Mouse (Mus musculus) midbrain, embryonic 11.5 days (tissue): Measurements from ENCODE around the gene P2rx3. TPM values are rescaled to one million over a fixed set of nuclear protein-coding genes. Genes with fewer than 3 reads are reported as not detected.
A peak's percentile ranks its signal among the peaks of the same experiment; 100 is the strongest.

Experiments
- ATAC-seq: fragments of 200-750 bp; cut with Nextera tagmentation; 2 replicates; pipeline ENCODE4 v1.8.0; 2017; ENCODE audit warnings: moderate TSS enrichment, moderate library complexity; ENCODE audit not compliant: low FRiP score
- DNase-seq: peaks from one replicate; pipeline ENCODE4 v3.0.0; 2015; ENCODE audit warnings: low spot score; ENCODE audit errors: missing footprints
- H3K27ac ChIP-seq: fragments of 300-500 bp; sonication (generic); 2 replicates; pipeline ENCODE4 v1.5.1; 2014; ENCODE audit warnings: low read depth, low read length
- H3K27me3 ChIP-seq: fragments of 300-500 bp; sonication (generic); 2 replicates; pipeline ENCODE4 v1.6.1; 2014; ENCODE audit warnings: mild to moderate bottlenecking, low read length, moderate library complexity, mixed read lengths; ENCODE audit not compliant: control insufficient read depth, insufficient read depth
- H3K36me3 ChIP-seq: fragments of 300-500 bp; sonication (generic); 2 replicates; pipeline ENCODE4 v1.6.1; 2014; ENCODE audit warnings: mild to moderate bottlenecking, low read length, moderate library complexity, mixed read lengths; ENCODE audit not compliant: control insufficient read depth, insufficient read depth
- H3K4me1 ChIP-seq: fragments of 300-500 bp; sonication (generic); 2 replicates; pipeline ENCODE4 v1.6.1; 2014; ENCODE audit warnings: low read length; ENCODE audit not compliant: control insufficient read depth, insufficient read depth
- H3K4me2 ChIP-seq: fragments of 300-500 bp; sonication (generic); 2 replicates; pipeline ENCODE4 v1.6.1; 2014; ENCODE audit warnings: mild to moderate bottlenecking, moderate library complexity
- H3K4me3 ChIP-seq: fragments of 300-500 bp; sonication (generic); 2 replicates; pipeline ENCODE4 v1.5.1; 2014; ENCODE audit warnings: low read depth, low read length
- H3K9ac ChIP-seq: fragments of 300-500 bp; sonication (generic); 2 replicates; pipeline ENCODE4 v1.6.1; 2014; ENCODE audit warnings: low read length
- H3K9me3 ChIP-seq: fragments of 300-500 bp; sonication (generic); 2 replicates; pipeline ENCODE4 v1.6.1; 2016; ENCODE audit warnings: low read length; ENCODE audit not compliant: control insufficient read depth
- WGBS: fragments of 180-500 bp; shearing (Covaris S2); extraction: QIAGEN DNeasy Blood & Tissue Kit; methylation state at CpG from one replicate; pipeline ENCODE4 v1.1.7; 2014; 5-methylcytosine and 5-hydroxymethylcytosine counted together
- polyA plus RNA-seq: library from polyadenylated mRNA; unstranded; fragments of >200 nt; fragmentation: Nextera tagmentation; extraction: Ambion mirVana; gene quantifications from 2 replicates; pipeline ENCODE4 v1.2.1, GENCODE M21; 2014

P2rx3 gene
- polyA plus RNA-seq, 1 experiment from 2014 or later, result 2.8 TPM

DNA sequence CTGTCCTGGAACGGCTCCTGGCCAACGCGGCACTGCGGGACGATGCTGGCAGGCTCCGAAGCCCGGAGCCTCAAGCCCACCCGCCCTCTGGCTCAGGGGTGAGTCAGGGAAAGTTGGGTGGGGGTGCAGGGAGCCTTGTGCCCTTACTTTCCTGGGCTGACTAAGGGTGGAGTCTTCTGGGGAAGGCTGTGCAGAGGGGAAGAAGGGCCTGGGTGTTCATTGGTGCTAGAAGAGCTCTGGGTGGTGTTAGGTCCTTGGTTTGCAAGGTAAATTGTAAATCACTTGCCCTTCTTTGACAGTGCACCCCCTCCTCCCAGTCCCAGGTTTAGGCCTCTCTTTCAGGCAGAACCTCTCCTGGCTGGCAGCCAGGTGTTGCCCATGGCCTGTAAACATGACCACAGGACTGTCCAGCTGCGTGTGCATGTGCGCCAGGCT lies 23.9 kb upstream of the P2rx3 start:
- Histone ChIP-seq H3K9me3 (no peaks in the 10 kb centered on the region), H3K36me3 (peaks cover 31% of the 10 kb centered on the region), H3K27ac (no peak overlapping the region), H3K4me2 (no peak overlapping the region), H3K9ac (no peak overlapping the region), H3K27me3 (no peaks in the 10 kb centered on the region), H3K4me3 (no peak overlapping the region), H3K4me1 (no peaks in the 10 kb centered on the region)
- ATAC-seq (no peak; the same call in 1 of the 2 replicates), DNase-seq (no peak)
- WGBS, result 48% methylated on average over 10 of the region's 10 CpGs

GRCm38 (mm10) chr2:85060591-85061060 lies 23.4 kb upstream of the P2rx3 start:
- no peak for DNase-seq
- ATAC-seq, result peak; percentile 47
- H3K4me2 ChIP-seq, result no peak overlapping the region
- no peak overlapping the region for H3K27ac ChIP-seq
- H3K4me1 ChIP-seq, result no peaks in the 10 kb centered on the region
- no peak overlapping the region for H3K9ac ChIP-seq
- no peak overlapping the region for H3K4me3 ChIP-seq
- 24% methylated on average over 11 of the region's 11 CpGs for WGBS
- peaks cover 34% of the 10 kb centered on the region for H3K36me3 ChIP-seq
- H3K27me3 ChIP-seq, result no peaks in the 10 kb centered on the region
- H3K9me3 ChIP-seq, result no peaks in the 10 kb centered on the region

DNA sequence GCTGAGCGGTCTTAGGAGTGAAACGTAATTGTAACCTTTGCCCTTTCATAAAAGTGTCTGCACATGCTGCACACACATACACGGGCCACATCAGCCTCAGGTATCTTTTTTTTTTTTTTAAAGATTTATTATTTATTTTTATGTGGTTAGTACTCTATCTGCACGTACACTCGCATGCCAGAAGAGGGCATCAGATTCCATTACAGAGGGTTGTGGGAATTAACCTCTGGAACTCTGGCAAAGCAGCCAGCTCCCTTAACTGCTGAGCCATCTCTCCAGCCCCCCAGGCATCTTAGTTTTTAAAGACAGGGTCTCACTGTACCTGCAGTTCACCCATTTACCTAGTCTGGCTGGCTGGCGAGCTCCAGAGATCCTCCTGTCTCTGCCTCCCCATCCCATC lies 22.4 kb upstream of the P2rx3 start:
- 94% methylated on average over 6 of the region's 6 CpGs for WGBS
- DNase-seq (no peak), ATAC-seq (no peak)
- Histone ChIP-seq H3K9me3 (no peaks in the 10 kb centered on the region), H3K4me1 (no peaks in the 10 kb centered on the region), H3K4me2 (no peak overlapping the region), H3K4me3 (no peak overlapping the region), H3K27me3 (no peaks in the 10 kb centered on the region), H3K9ac (no peak overlapping the region), H3K27ac (no peak overlapping the region), H3K36me3 (peaks cover 40% of the 10 kb centered on the region)

- WGBS, result 77% methylated on average over 5 of the region's 5 CpGs
- no peak overlapping the region for H3K4me2 ChIP-seq
- peaks cover 41% of the 10 kb centered on the region for H3K36me3 ChIP-seq
- no peaks in the 10 kb centered on the region for H3K27me3 ChIP-seq
- DNase-seq (no peak), ATAC-seq (no peak)
- H3K9me3 ChIP-seq, result no peaks in the 10 kb centered on the region
- H3K27ac ChIP-seq, result no peak overlapping the region
- no peak overlapping the region for H3K9ac ChIP-seq
- H3K4me3 ChIP-seq, result no peak overlapping the region
- H3K4me1 ChIP-seq, result no peaks in the 10 kb centered on the region
These were observed 19.4 kb upstream of the P2rx3 start for GRCm38 (mm10) chr2:85056711-85057110.

- H3K4me1 ChIP-seq, result peaks cover 24% of the 10 kb centered on the region
- ATAC-seq (no peak), DNase-seq (no peak)
- no peak overlapping the region for H3K4me3 ChIP-seq
- no peaks in the 10 kb centered on the region for H3K9me3 ChIP-seq
- no peaks in the 10 kb centered on the region for H3K27me3 ChIP-seq
- H3K27ac ChIP-seq, result no peak overlapping the region
- no peak overlapping the region for H3K4me2 ChIP-seq
- WGBS, result 86% methylated on average over 5 of the region's 5 CpGs
- H3K9ac ChIP-seq, result no peak overlapping the region
- peaks cover 25% of the 10 kb centered on the region for H3K36me3 ChIP-seq
These were observed 16.0 kb upstream of the P2rx3 start for GRCm38 (mm10) chr2:85053192-85053816.

DNA sequence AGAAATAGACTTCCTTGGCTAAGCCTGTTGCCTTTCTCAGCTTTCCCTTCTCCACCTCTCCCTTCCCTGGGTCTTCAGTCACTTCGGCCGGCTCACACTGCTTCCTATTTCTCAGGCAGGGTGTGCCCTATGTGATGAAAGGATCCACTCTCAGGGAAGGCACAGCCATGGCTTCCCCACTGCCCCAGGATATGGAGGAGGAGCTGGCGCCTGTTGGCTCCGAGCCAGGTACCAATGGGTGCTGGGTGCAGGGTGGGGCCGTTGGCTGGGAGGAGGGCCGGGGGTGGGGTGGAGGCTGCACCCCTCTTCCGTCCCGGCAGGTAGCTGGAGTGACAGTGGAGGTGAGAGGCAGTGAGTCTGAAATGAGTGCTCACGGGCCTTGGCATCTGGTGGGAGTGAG lies 13.5 kb upstream of the P2rx3 start:
- no peak for DNase-seq
- WGBS, result 65% methylated on average over 9 of the region's 9 CpGs
- H3K27ac ChIP-seq, result no peak overlapping the region; the same call in 1 of the 2 replicates
- H3K9ac ChIP-seq, result peak overlapping the region; percentile 38; the same call in 1 of the 2 replicates
- H3K4me1 ChIP-seq, result peaks cover 24% of the 10 kb centered on the region
- no peaks in the 10 kb centered on the region for H3K9me3 ChIP-seq
- no peaks in the 10 kb centered on the region for H3K27me3 ChIP-seq
- H3K4me2 ChIP-seq, result peak overlapping the region; percentile 69
- peak overlapping the region; percentile 19 for H3K4me3 ChIP-seq
- no peak for ATAC-seq
- peaks cover 17% of the 10 kb centered on the region for H3K36me3 ChIP-seq

- Histone ChIP-seq H3K4me2 (peak overlapping the region; percentile 69), H3K27ac (no peak overlapping the region; the same call in 1 of the 2 replicates), H3K27me3 (no peaks in the 10 kb centered on the region), H3K36me3 (peaks cover 18% of the 10 kb centered on the region), H3K9me3 (no peaks in the 10 kb centered on the region), H3K4me1 (peaks cover 24% of the 10 kb centered on the region), H3K4me3 (peak overlapping the region; percentile 19), H3K9ac (peak overlapping the region; percentile 49; the same call in 1 of the 2 replicates)
- WGBS, result 7% methylated on average over 10 of the region's 10 CpGs
- ATAC-seq (peak; percentile 50), DNase-seq (peak; percentile 91)
These were observed 12.9 kb upstream of the P2rx3 start for GRCm38 (mm10) chr2:85050001-85050634.

- Histone ChIP-seq H3K4me3 (peak overlapping the region; percentile 61), H3K27ac (no peak overlapping the region), H3K4me1 (peaks cover 24% of the 10 kb centered on the region), H3K4me2 (peak overlapping the region; percentile 69), H3K36me3 (peaks cover 15% of the 10 kb centered on the region; the same call in 1 of the 2 replicates), H3K9ac (peak overlapping the region; percentile 12; the same call in 1 of the 2 replicates), H3K27me3 (no peaks in the 10 kb centered on the region), H3K9me3 (no peaks in the 10 kb centered on the region)
- ATAC-seq, result no peak
- peak; percentile 85 for DNase-seq
- 68% methylated on average over 4 of the region's 4 CpGs for WGBS
These were observed 12.0 kb upstream of the P2rx3 start for GRCm38 (mm10) chr2:85049277-85049676.

DNA sequence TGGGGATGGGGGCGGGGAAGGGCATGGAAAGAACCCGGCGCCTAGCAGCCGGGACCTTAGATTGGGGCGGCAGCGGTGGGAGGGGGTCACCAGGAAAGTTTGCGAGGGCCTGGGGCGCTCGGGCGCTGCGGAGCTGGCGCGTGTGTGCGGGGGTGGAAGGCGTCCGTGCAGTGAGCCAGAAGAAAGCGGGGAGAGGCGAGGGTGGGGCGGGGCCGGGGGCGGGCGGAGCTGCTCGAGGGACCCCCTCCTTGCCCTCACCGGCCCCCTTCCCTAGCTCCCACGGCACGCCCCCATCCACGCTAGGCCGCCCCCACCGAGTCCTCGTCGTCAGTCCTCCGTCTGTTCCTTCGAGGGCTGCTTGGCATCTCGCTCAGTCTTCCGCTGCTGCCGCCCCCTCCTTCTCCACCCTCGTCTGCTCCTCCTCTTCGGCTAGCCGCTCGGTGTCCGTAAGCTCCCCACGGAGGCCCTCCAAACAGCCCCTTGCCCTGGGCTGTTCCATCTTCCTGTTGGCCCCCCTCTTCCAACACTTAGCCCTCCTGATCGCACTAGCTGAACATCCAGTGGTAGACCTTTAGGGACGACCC lies 11.0 kb upstream of the P2rx3 start:
- H3K36me3 ChIP-seq, result peaks cover 20% of the 10 kb centered on the region; the same call in 1 of the 2 replicates
- ATAC-seq, result peak; percentile 79
- H3K9me3 ChIP-seq, result no peaks in the 10 kb centered on the region

More for the DNA sequence above, 11.0 kb upstream of the P2rx3 start:
- H3K4me1 ChIP-seq, result peaks cover 24% of the 10 kb centered on the region
- no peaks in the 10 kb centered on the region for H3K27me3 ChIP-seq
- peak; percentile 95 for DNase-seq
- H3K4me3 ChIP-seq, result peak overlapping the region; percentile 61
- peak overlapping the region; percentile 78 for H3K9ac ChIP-seq
- H3K4me2 ChIP-seq, result peak overlapping the region; percentile 69
- H3K27ac ChIP-seq, result peak overlapping the region; percentile 85
- under 1% methylated on average over 37 of the region's 44 CpGs for WGBS
